Mouse (Mus musculus) kidney, embryonic 14.5 days (tissue): ENCODE results near the gene Xrra1. TPM values are rescaled to one million over a fixed set of nuclear protein-coding genes. Genes with fewer than 3 reads are reported as not detected.

Experiments
- ATAC-seq: fragments of 200-750 bp; cut with Nextera tagmentation; 2 replicates; pipeline ENCODE4 v1.8.0; 2017; ENCODE audit warnings: moderate number of reproducible peaks, mild to moderate bottlenecking, moderate TSS enrichment, moderate library complexity; ENCODE audit not compliant: low FRiP score, low TSS enrichment
- H3K27ac ChIP-seq: fragments of 300-500 bp; sonication (generic); 2 replicates; pipeline ENCODE4 v1.5.1; 2014; ENCODE audit warnings: low read depth, mild to moderate bottlenecking, low read length, moderate library complexity, mixed read lengths
- H3K27me3 ChIP-seq: fragments of 300-500 bp; sonication (generic); 2 replicates; pipeline ENCODE4 v1.6.1; 2014; ENCODE audit warnings: mild to moderate bottlenecking, low read length; ENCODE audit not compliant: control insufficient read depth, insufficient read depth
- H3K36me3 ChIP-seq: fragments of 300-500 bp; sonication (generic); 2 replicates; pipeline ENCODE4 v1.6.1; 2014; ENCODE audit warnings: low read length, mixed read lengths; ENCODE audit not compliant: control insufficient read depth, insufficient read depth
- H3K4me1 ChIP-seq: fragments of 300-500 bp; sonication (generic); 2 replicates; pipeline ENCODE4 v1.6.1; 2014; ENCODE audit warnings: low read length, mixed read lengths; ENCODE audit not compliant: control insufficient read depth, insufficient read depth
- H3K4me2 ChIP-seq: fragments of 300-500 bp; sonication (generic); replicated peaks from 2 replicates; pipeline ENCODE4 v1.6.1; 2014; ENCODE audit warnings: low read depth, mild to moderate bottlenecking, low read length
- H3K4me3 ChIP-seq: fragments of 300-500 bp; sonication (generic); 2 replicates; pipeline ENCODE4 v1.5.1; 2014; ENCODE audit warnings: mild to moderate bottlenecking, low read length
- H3K9ac ChIP-seq: fragments of 300-500 bp; sonication (generic); 2 replicates; pipeline ENCODE4 v1.6.1; 2014; ENCODE audit warnings: low read depth, mild to moderate bottlenecking, low read length, moderate library complexity
- H3K9me3 ChIP-seq: fragments of 300-500 bp; sonication (generic); 2 replicates; pipeline ENCODE4 v1.6.1; 2016; ENCODE audit warnings: low read length; ENCODE audit not compliant: control insufficient read depth
- WGBS: fragments of 180-500 bp; shearing (Covaris S2); extraction: QIAGEN DNeasy Blood & Tissue Kit; methylation state at CpG from one replicate; pipeline ENCODE4 v1.1.7; 2014; 5-methylcytosine and 5-hydroxymethylcytosine counted together
- polyA plus RNA-seq: library from polyadenylated mRNA; unstranded; fragments of >200 nt; fragmentation: Nextera tagmentation; extraction: Ambion mirVana; gene quantifications from 2 replicates; pipeline ENCODE4 v1.2.1, GENCODE M21; 2014

Gene Xrra1
- polyA plus RNA-seq, 1 experiment from 2014 or later: 0.47 TPM

- Histone ChIP-seq H3K27me3 (no peaks in the 10 kb centered on the region), H3K4me1 (no peaks in the 10 kb centered on the region), H3K36me3 (no peaks in the 10 kb centered on the region), H3K9me3 (no peaks in the 10 kb centered on the region), H3K27ac (no peak overlapping the region), H3K4me2 (no peak overlapping the region), H3K4me3 (no peak overlapping the region), H3K9ac (no peak overlapping the region)
- WGBS: 57% methylated on average over 4 of the region's 4 CpGs
- no peak for ATAC-seq
Observed at GRCm38 (mm10) chr7:99902208-99902607, 43.3 kb downstream of the Xrra1 start.

GRCm38 (mm10) chr7:99902918-99903665, 44.2 kb downstream of the Xrra1 start:
- Histone ChIP-seq H3K4me1 (no peaks in the 10 kb centered on the region), H3K9me3 (no peaks in the 10 kb centered on the region), H3K27ac (no peak overlapping the region), H3K36me3 (no peaks in the 10 kb centered on the region), H3K27me3 (no peaks in the 10 kb centered on the region), H3K9ac (no peak overlapping the region), H3K4me3 (no peak overlapping the region), H3K4me2 (no peak overlapping the region)
- ATAC-seq: no peak
- WGBS: 83% methylated on average over 11 of the region's 11 CpGs

DNA sequence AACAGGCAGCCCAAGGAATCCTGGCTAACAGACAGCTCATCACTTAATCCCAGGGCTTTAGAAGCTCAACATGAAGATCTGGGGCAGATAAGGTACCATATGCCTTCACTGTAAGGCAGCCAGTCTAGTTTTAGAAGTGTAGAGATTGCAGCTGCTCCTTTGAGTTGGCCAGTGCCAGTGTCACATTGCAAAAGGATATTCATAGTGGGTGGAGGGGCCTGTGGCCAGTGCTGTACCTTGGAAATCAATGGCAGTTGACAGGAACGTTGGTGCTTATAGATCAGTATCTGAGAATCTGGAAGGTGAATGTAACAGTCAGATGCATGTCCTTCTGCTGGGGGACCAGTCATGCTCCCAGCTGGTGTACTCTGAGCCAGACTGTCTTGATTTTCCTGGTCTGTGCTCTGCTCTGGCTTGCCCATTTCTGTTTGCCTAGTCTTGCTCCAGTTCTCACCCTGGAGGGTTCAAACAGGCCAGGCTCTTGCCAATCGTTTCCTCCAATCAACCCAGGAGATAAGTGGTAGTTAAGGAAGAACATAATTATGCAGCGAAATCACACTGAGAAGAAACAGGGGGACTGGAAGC, 45.6 kb downstream of the Xrra1 start:
- H3K9me3 ChIP-seq: no peaks in the 10 kb centered on the region
- no peaks in the 10 kb centered on the region for H3K36me3 ChIP-seq
- H3K4me3 ChIP-seq: no peak overlapping the region
- no peak for ATAC-seq
- H3K27me3 ChIP-seq: no peaks in the 10 kb centered on the region
- 48% methylated on average over 3 of the region's 3 CpGs for WGBS
- no peak overlapping the region for H3K27ac ChIP-seq
- H3K4me2 ChIP-seq: no peak overlapping the region
- no peak overlapping the region for H3K9ac ChIP-seq
- no peaks in the 10 kb centered on the region for H3K4me1 ChIP-seq

DNA sequence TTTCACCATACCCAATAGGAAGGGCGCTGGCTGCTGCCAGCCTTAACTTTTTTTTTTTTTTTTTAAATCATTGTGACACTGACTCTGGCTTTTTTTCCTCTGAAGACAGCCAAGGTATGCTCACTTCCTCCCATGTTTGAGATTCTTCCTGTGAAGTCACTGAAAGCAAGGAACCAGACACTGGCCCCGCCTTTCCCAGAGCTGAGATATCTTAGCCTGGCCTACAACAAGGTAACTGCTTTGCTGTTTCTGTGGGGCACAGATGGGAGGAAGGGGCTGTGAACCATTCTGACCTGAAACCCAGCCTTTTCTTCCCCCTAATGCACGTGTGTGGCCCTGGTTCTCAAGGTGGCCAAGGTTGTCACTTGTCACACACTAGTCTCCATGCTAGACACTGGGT, 47.4 kb downstream of the Xrra1 start:
- 75% methylated on average over 3 of the region's 3 CpGs for WGBS

GRCm38 (mm10) chr7:99907463-99907862, 48.5 kb downstream of the Xrra1 start:
- WGBS: 78% methylated on average over 3 of the region's 3 CpGs
- Histone ChIP-seq H3K36me3 (no peaks in the 10 kb centered on the region), H3K27me3 (no peaks in the 10 kb centered on the region), H3K4me1 (no peaks in the 10 kb centered on the region), H3K9ac (no peak overlapping the region), H3K4me2 (no peak overlapping the region), H3K9me3 (no peaks in the 10 kb centered on the region), H3K27ac (no peak overlapping the region), H3K4me3 (no peak overlapping the region)
- no peak for ATAC-seq

More for the DNA sequence above, 47.4 kb downstream of the Xrra1 start:
- H3K27me3 ChIP-seq: no peaks in the 10 kb centered on the region
- no peak overlapping the region for H3K27ac ChIP-seq
- H3K9ac ChIP-seq: no peak overlapping the region
- H3K4me2 ChIP-seq: no peak overlapping the region
- ATAC-seq: no peak
- no peak overlapping the region for H3K4me3 ChIP-seq
- H3K9me3 ChIP-seq: no peaks in the 10 kb centered on the region
- no peaks in the 10 kb centered on the region for H3K36me3 ChIP-seq
- H3K4me1 ChIP-seq: no peaks in the 10 kb centered on the region

DNA sequence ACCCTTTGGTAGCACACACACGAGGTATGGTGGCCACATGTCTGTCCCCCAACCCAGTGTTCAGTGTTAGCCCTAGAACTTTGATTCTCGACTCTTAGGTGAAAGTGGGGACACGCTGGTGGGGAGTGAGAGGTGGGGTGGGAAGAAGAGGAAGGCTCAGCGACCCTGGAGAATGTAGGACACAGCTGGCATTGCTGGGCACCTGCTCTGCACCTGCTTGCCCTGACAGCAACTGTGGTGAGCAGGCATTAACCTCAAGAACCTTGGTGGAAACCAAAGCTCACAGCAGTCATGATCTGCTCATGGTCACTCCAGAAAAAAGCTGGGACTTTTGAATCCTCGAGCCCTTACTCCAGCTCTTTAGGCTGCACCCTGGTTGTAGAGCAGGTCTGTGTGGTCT, 52.1 kb downstream of the Xrra1 start:
- no peaks in the 10 kb centered on the region for H3K27me3 ChIP-seq
- H3K4me2 ChIP-seq: no peak overlapping the region
- H3K4me1 ChIP-seq: 0 out of 2 replicates have a peak, but pooled peaks cover 2% of the 10 kb centered on the region
- H3K27ac ChIP-seq: no peak overlapping the region
- H3K9me3 ChIP-seq: no peaks in the 10 kb centered on the region
- 85% methylated on average over 5 of the region's 5 CpGs for WGBS
- ATAC-seq: no peak
- no peak overlapping the region for H3K4me3 ChIP-seq
- no peaks in the 10 kb centered on the region for H3K36me3 ChIP-seq
- no peak overlapping the region for H3K9ac ChIP-seq

GRCm38 (mm10) chr7:99914316-99914715, 55.4 kb downstream of the Xrra1 start:
- no peak for ATAC-seq

DNA sequence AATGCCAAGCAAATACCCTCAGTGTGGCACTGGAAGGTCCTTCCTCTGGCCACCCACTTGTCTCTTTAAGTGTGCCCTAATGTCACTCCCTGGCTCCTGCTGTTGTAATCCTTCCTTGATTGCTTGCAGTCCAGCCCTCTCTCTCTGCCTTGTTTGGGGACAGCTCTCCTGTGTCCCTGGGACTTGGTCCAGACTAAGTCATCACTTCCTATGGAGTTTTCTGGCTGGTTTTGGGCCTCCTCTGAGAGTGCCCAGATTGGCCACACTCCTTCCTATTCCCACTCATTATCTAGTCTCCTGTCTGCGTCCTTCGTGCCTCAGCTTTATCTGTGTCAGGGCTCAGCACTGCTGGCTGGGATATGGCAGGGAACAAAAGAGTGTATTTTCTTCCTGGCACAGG, 56.6 kb downstream of the Xrra1 start:
- H3K4me1 ChIP-seq: peaks cover 17% of the 10 kb centered on the region; the same call in 1 of the 2 replicates
- no peaks in the 10 kb centered on the region; the same call in 1 of the 2 replicates for H3K36me3 ChIP-seq
- ATAC-seq: no peak
- no peak overlapping the region for H3K27ac ChIP-seq
- H3K4me3 ChIP-seq: no peak overlapping the region
- peaks cover 11% of the 10 kb centered on the region for H3K27me3 ChIP-seq
- no peak overlapping the region for H3K4me2 ChIP-seq
- WGBS: 84% methylated on average over 2 of the region's 2 CpGs
- no peak overlapping the region for H3K9ac ChIP-seq
- no peaks in the 10 kb centered on the region for H3K9me3 ChIP-seq

More at GRCm38 (mm10) chr7:99914316-99914715, 55.4 kb downstream of the Xrra1 start:
- Histone ChIP-seq H3K4me2 (no peak overlapping the region), H3K27ac (no peak overlapping the region), H3K4me3 (no peak overlapping the region), H3K9ac (no peak overlapping the region), H3K36me3 (no peaks in the 10 kb centered on the region), H3K27me3 (peaks cover 11% of the 10 kb centered on the region), H3K9me3 (no peaks in the 10 kb centered on the region), H3K4me1 (peaks cover 17% of the 10 kb centered on the region; the same call in 1 of the 2 replicates)
- 85% methylated on average over 10 of the region's 10 CpGs for WGBS

DNA sequence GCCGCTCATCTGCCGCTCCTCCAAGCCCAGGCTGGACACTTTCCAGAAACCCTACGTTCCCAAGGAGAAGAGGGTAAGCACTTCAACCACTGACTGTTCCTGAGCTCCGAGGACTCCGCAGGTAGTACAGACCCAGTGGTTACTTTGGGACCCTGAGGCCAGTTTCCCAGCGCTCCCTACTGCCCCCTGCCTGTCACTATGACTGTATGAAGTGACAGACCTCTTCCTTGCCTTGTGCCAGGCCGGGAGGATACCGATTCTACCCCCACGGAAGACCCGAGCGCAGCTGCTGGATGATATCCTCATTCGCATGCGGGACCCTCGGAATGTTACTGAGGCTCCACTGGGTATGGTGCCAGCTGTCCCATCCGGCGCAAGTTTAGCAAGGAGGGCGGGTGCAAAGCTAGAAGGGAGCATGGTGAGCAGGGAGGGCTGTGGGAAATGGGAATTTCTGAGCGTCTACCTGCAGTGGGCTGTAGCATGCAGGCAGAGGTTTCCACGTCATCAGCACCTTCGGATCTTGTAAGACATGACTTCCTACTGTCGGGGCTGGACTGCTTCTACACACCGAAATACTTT, 57.9 kb downstream of the Xrra1 start:
- Histone ChIP-seq H3K27me3 (peaks cover 11% of the 10 kb centered on the region), H3K9me3 (no peaks in the 10 kb centered on the region), H3K36me3 (peaks cover 3% of the 10 kb centered on the region), H3K9ac (peak overlapping the region; percentile 50), H3K4me3 (peak overlapping the region; percentile 42), H3K4me1 (peaks cover 17% of the 10 kb centered on the region; the same call in 1 of the 2 replicates), H3K27ac (no peak overlapping the region), H3K4me2 (peak overlapping the region; percentile 79)
- peak; percentile 48 for ATAC-seq
- 4% methylated on average over 22 of the region's 22 CpGs for WGBS
